Mouse (Mus musculus) monocyte, adult 2 months (primary cell): Measurements from ENCODE around the gene Mettl22.

Experiments
- DNase-seq, 2 experiments: peaks; one replicate each; pipeline ENCODE4 v3.0.0; 2022; ENCODE audit warnings: low spot score in 2 of 2, low read depth in 1 of 2

Mettl22 gene

DNA sequence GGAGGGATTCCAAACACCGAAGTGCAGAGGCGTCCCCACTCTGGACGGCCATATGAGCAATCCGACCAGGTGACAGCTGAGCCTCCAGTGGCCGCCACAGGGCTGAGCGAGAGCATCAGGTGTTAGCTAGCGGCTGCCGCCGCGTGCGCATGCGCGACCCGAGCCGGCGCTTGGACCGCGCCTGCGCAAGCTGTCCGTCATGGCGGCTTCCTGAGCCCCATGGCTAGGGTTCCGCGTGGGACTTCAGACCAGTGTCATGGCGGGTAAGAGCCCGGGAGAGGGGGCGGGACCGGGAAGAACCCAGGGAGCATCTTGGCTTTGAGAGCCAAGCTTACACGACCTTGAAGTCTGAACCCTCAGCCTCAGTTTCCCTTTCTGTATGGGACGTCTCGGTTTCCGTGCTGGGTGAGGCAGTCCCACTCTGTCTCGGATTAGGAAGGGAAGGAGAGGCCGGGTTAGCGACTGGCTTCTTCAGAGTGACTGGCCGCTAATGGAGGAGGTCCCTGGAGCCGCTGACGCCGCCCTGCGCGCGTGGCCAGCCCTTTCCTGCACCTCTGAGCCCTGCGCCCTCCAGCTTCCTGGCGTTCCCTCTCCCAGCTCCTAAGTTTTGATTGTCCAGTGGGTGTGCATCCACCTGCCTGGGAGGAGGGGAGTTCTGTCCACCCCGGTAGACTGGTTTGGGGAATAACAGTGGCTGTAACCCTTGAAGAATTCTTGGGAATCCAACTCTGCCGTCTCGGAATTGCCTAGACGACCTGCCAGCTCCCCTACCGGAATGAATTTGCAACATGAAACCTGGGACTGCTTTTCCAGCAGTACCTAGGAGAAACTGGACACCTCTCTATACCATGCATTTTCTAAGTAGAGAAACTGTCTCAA, at the start of gene Mettl22:
Gene Mettl22, plus strand, starts transcription at position 186 of the 879 bp plus-strand sequence.
- DNase-seq = peak; percentile 65 to 77

DNA sequence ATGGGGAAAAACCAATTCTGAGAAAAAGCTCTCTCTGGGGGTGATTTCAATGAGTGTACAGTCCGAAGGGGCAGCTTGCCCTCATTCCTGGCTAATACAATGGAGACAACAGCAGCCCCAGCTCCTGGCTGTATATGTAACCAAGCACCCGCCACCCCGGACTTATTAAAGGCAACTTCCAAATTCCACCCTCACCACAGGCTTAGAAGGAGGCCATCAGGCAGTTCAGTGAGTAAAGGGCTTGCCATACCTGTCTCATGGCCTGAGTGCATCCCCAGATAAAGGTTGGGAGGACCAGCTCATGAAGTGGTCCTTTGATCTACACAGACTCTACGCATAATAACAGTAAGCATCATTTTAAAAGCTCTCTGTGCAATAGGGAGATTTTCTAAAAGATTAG, 49.7 kb upstream of the Mettl22 start:
- DNase-seq = no peak

DNA sequence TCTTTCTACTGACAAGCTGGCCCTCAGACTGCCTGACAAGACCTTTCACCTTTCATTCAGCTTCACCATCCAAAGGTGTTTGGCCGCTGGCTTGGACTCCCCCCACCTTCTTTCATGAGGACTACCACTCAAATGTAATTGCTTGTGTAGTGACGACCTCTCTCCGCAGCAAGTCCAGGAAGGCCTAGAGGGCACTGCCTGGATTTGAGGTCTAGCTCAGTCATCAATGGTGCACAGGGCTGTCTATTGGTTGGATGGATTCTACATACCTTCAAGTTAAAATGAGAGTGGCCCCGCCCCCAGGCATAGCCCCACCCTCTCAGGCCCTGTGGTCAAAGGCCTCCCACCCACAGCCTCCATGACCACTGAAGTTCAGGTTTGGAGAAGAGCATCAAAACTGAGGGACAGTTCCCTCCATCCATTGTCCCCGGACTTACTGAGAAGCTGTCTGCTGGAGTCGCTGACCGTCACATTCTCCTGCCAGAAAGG, 46.9 kb upstream of the Mettl22 start:
- DNase-seq = no peak

DNA sequence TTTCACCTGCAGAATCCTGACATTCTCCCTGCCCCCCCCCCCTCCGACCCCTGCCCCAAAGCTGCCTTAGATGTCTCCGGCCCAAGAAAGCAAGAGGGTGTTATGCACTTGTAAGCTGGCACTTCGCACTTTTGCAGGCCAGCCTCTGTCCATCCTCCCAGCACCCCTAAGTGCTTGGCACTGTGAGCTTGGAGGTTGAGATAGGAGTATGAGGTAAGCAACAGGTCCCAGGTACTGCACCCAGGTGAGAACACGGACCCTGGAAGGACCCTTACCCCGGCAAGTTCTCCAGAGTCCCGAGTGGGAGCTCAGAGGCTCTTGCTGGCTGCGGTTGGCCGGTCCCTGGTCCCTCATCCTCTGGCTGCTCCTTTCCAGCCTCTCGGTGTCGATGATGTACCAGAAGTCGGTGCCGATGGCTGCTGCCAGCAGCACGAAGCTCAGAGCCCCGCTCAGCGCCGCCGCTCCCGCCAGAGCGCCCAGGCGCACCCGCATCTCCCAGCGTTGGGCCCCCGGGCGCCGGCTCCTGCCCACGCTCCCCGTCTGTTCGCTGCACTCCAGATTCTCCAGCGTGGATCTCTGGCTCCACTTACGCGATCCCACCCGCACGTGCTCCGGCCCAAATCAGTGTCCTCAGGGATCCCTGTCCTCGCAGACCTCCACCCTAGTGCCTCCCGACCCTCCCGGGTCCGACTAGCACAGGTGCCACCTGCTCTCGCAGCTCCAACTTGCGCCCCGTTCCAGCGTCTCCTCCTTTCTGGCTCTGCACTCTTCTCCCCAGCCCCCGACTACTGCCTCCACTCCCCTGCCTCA, 46.2 kb upstream of the Mettl22 start:
- DNase-seq = no peak

DNA sequence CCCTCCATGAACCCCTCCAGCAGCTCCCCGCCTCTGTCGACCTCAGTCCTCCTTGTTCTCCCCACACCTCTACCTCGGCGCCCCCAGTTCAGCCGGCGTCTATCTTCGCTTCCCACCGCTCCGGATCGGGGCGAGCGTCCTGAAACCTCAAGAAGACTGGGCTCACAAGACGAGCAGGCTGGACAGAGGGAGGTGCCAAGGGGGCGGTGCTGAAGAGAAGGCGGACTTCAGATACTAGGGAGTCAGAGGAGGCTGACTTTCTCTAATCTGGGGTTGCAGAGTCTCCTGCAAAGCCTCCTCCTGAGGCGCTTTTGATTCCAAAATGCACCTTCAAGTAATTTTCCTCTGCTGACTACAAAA, 45.6 kb upstream of the Mettl22 start, which contains the start of gene Tmem114:
Gene Tmem114, minus strand, starts transcription at position 166 of the 360 bp plus-strand sequence.
- no peak for DNase-seq

DNA sequence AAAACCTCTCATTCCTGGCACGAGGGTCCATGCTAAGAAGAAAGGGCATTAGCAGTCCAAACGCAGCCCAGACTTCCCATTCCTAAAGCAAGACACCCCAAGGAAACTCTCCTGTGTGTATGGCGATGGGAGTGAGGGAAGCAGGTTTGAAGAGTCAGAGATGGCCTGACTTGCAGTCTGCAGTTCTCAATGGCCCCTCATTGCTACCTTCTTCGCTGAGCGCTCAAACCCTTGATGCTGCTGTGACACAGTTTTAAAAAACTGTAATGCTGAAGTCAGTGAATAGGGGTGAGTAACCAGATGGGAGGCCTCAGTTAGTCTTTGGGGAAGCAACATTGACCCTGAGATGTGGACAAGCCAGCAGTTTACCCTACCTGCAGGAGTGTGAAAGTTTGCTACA, 44.9 kb upstream of the Mettl22 start:
- DNase-seq = no peak

DNA sequence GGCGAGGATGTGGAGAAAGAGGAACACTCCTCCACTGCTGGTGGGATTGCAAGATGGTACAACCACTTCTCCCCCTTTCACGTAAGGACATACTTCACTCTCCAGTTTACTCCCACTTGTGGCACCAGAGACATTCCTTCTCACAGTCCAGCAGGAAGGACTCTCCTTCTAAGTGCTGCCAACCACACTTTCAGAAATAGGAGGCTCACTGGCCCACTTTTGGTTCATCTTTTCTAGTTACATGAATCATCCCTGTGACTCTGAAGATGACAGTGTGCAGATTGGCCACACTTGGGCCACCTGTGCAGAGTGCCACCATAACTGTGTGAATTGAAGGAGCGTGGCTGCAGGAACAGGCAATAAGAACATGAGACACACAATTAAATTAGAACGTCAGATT, 41.1 kb upstream of the Mettl22 start:
- DNase-seq = no peak

DNA sequence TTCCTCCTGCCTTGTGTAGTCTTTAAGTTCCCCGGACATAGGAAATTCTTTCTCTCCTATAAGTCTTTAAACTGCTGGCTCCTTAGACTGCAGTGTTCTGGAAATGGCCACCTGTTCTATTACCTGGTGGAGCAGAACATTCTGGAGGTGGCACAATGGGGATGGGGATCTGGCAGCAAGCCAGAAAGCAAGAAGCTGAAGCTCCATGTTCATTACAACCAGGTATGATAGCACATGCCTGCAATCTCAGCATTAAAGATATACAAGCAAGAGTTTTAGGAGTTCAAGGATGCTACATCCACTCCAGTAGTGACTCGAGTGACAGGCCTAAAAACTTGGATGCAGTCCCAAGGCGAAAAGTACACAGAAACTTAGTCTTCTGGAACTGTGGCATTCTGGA, 38.0 kb upstream of the Mettl22 start:
- DNase-seq = no peak

DNA sequence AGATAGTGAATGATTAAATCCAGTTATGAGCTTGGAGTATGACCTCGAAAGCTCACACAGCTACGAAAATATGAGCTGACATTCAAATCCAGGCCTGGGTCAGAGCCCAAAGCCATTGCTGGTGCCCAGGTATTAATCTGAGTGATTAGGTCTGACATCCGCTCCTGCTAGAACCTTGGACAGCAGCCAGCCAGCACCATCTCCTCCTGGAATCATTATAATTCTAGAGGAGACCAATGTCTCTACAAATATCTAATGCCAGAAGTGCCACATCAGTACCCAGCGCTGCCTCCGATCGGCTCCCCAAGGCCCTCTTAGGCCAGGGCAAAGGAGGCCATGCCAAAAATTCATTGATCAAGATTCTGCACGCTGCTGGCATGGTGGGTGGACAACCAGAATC, 25.7 kb upstream of the Mettl22 start:
- DNase-seq = no peak

DNA sequence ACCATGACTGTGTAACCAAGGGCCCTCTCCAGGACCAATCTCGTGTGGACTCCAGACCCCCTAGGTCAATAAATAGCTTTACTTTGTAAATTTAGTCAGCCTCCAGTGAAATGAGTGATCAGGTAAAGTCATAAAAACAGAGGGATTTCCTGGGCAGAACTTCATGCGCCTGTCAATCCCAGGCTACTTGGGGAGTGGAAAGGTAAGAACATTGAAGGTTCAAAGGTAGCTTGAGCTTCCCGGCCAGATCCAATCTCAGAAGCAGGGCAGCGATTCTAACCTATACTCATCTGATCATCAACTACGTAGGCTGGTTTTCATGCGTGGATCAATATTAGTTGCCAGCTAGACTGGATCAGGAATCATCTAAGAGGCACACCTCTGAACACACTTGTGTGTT, 24.3 kb upstream of the Mettl22 start:
- DNase-seq = no peak

DNA sequence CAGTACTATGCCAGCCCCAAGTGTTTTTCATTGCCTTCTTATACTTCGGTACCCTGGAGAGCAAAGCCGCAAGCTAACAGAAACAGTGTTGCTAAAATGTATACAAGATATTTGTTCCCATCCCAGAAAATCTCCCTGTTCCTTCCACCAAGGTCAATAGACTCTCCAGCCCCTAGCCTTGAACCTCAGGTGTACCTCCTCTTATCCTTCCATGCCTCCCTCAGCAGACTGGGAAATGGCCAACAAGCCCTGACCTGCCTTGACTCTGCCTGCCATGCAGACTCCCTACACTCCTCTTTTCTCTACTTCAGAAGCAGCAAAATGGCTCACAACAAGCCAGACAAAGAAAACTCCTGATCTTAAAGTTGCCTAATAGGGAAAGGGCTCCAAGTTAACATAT, 17.3 kb upstream of the Mettl22 start:
- DNase-seq = no peak

DNA sequence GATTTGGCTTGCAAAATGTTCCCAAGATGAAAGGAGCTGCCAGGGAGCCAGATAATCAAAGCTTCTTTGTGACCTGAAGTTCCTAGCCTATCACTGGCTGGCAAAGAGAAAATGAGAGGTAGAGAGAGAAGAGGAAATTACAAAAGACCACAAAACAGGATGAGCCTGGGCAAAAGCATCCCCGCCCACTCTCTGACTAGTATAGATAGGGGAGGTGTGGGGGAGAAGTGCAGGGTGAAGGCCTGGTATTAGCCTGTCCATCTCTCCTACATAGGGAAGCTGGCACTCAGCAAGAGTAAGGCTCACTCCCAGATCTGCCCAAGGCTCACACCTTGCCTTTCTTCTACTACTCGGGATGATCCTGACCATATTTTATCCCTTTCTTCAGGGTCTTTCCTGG, 15.4 kb upstream of the Mettl22 start:
- no peak for DNase-seq

DNA sequence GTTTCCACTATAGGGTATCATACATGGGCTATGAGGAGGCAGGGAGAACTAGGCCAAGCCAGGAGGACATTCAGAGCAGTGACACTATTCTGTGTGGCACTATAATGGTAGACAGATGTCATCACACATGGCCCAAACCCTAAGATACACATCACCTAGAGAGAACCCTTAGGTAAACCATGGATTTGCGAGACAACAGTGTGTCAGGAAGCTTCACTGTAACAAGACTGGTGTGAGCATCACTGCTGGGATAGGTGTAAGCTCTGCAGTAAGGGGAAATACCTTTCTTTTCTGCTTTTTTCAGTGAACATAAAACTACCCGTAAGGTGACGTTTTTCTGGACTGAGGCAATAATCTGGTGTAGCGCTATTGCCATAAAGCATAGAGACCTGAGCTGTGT, 12.2 kb upstream of the Mettl22 start:
- DNase-seq = no peak

DNA sequence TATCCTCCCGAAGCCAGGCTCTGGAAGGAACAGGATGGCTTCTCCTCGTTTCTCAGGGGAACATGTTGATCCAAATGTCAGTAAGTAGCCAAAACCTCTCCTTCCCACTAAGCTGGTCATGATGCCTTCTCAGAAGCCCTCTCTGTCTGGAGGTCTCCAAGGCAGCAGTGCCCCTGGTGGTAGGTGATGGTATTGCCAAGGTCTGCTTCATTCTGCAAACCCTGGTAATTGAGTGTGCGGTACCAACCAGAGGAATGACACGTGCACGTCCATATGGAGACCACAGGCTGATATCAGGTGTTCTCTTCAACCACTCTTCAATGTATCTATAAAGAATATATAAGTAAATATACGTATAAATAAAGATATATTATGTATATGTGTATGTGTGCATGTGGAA, 11.5 kb upstream of the Mettl22 start:
- DNase-seq = peak in 1 of 2 experiments; percentile 19

DNA sequence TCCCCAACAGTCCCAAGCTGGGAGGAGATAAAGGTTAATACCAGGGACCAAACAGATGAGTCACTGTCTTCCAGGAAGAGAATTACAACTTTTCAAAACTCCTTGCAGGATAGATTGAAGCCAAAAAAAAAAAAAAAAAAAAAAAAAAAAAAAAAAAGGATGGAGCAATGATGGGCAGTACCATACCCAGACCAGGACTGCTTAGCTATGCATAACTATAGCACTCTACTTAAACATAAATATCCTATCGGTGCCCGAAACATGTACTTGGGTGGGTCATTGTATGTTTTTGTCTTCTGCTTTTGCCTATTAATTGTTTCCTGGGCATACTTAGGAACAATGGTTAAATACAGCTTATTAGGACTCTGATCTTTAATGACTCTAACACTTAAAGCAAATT, 456 bp upstream of the Mettl22 start:
- DNase-seq = no peak

DNA sequence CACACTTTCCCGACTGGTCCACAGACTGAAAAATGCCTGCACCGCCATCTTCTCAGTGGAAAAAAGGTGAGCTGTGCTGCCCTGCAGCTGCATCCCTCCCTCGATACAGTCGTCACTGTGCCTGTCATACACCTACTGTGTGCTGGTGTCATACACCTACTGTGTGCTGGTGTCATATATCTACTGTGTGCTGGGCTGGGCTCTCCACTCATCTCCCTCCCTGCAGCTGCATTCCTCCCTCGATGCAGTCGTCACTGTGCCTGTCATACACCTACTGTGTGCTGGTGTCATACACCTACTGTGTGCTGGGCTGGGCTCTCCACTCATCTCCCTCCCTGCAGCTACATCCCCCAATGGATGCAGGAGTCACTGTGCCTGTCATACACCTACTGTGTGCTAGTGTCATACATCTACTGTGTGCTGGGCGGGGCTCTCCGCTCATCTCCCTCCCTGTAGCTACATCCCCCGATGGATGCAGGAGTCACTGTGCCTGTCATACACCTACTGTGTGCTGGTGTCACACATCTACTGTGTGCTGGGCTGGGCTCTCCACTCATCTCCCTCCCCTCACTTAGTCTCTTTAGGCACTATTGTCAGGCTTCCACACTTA, 16.9 kb downstream of the Mettl22 start:
- no peak for DNase-seq

DNA sequence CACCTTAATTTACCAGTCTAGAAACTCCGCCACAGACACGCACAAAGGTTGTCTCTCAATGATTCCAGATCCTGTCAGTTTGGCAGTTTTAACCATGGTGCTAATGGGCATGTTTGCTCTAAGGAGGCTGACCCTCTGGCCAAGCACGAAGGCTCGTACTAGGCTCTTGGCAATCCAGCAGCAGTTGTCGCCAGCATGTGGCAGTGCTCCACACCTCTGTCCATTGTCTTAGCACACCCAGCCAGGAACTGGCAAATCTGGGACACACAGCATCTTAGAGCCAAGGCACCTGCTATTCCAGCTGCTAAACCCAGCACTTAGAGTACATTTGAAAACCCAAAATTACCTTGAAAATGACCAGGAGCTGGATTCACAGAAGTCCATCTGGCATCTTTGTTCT, 18.8 kb downstream of the Mettl22 start:
- DNase-seq = no peak

DNA sequence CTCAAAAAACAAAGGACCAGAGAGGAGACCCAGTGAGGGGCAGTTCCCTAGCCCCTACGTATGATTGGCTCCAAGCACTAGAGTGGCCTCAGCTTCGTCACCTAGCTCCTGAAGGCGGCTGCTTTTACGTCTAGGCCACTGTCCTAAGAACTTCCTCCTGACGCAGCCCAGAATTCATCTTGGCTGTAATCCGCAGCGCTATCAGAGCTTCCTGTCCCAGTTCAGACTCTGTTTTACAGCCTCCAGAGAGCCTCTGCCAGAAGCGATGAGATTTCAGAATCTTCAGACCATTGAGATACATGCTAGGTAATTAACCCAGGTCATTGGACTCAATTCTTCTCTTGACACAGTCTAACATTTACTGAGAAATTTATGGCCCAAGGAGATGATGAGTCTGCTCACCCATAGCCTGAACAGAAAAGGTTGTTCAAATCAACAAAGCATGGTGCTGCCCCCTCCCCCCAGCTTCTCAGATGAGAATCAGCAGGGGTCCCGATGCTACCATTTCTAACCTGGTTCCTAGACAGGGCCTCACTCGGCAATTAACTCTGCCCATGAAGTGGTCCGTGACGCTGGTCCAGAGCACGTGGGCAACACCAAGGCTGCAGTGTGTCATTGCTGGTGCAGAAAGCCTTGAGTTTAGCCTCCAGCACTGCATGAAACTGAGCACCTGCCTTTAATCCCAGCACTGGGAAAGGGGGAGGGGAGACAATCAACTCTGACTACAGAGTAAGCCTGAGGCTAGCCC, 21.3 kb downstream of the Mettl22 start:
- DNase-seq = no peak

DNA sequence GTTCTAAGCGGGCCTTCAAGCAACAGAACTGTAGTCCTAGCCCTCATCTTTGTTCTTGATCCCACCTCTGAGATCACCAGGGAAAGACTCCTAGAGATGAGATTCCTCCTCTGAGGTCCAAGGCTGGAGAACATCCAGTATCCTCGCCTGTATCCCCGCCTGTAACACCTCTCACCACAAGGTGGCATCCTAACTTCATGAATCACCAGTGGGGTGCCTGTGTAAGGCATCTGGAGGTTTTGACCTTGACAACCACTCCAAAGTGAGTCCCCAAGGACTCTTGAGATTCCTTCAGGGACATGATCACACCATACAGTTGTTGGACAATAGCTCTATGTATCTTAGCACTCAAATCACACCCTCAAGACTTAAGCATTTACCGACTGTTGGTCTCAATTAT, 23.7 kb downstream of the Mettl22 start:
- DNase-seq = peak in 1 of 2 experiments; percentile 21

DNA sequence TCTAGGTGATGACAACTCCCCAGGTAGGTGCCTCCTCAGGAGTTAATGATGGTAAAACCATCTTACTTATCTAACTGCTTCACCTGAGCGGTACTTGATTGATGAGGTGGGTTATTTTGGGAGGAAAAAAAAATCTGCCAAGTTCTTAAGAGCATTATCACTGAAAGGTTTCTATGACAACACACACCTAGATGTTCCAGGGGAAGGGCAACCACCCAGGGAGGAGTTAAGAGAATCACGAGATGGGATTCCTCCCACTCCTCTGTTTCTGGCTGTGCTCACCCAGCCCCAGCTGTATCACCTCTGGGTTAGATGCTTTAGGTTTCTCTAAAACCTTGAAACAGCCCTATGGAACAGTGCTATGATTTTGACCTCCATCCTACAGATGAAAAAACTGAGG, 26.4 kb downstream of the Mettl22 start:
- no peak for DNase-seq

DNA sequence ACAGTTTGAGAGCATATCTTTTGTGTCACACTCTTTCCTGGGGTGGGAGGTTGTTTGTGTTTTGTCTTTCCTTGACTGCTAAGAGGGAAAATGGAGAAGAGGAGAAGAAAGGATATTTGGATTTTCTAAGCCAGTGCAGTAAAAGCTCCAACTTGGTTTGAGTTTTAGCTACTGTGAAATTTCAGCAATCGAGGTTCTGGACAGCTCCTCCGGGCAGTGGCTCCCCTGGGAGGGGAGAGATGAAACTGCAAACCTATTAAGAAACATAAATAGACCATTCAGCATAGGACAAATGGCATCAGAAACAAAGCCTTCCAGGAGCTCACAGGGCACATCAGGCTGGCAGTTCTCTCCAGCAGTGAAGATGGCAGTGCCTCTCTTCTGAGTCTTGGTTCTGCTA, 33.7 kb downstream of the Mettl22 start:
- DNase-seq = no peak
